Mouse (Mus musculus) testis, adult 2 months (tissue): ENCODE measurements around the gene E2f2.

ENCODE experiments used
- CTCF ChIP-seq: fragments of 200-500 bp; IDR thresholded peaks from 2 replicates; pipeline ENCODE4 v1.5.1; 2012; ENCODE audit warnings: low read depth, mild to moderate bottlenecking, inconsistent platforms, low read length, moderate library complexity; ENCODE audit not compliant: control insufficient read depth, insufficient read depth, insufficient replicate concordance
- POLR2A ChIP-seq: fragments of 200-500 bp; IDR thresholded peaks from 2 replicates; pipeline ENCODE4 v1.6.1; 2012; ENCODE audit warnings: low read depth, mild to moderate bottlenecking, inconsistent platforms, low read length, moderate library complexity; ENCODE audit not compliant: control insufficient read depth

GRCm38 (mm10) chr4:136228640-136229039 is 56.4 kb downstream of the E2f2 start:
- TF ChIP-seq POLR2A, result no peak
- TF ChIP-seq CTCF, result no peak
